Mouse (Mus musculus) ES-Bruce4 (cell line): ENCODE measurements around the gene Rpl14. TPM values are rescaled to one million over a fixed set of nuclear protein-coding genes. Genes with fewer than 3 reads are reported as not detected.
A peak's percentile ranks its signal among the peaks of the same experiment; 100 is the strongest.

Experiments used
- H3K27ac ChIP-seq: 2 replicates; pipeline ENCODE4 v1.5.1; 2012; ENCODE audit warnings: low read length, inconsistent platforms; ENCODE audit not compliant: insufficient read depth
- H3K27me3 ChIP-seq: 2 replicates; pipeline ENCODE4 v1.6.1; 2012; ENCODE audit warnings: mild to moderate bottlenecking, low read length, inconsistent platforms; ENCODE audit not compliant: control insufficient read depth, poor library complexity, insufficient read depth, severe bottlenecking
- H3K36me3 ChIP-seq: 2 replicates; pipeline ENCODE4 v1.6.1; 2012; ENCODE audit warnings: inconsistent platforms, mild to moderate bottlenecking, low read length, moderate library complexity; ENCODE audit not compliant: control insufficient read depth, poor library complexity, insufficient read depth, severe bottlenecking
- H3K4me1 ChIP-seq: one replicate; pipeline ENCODE4 v1.8.1; 2011; ENCODE audit warnings: low read length; ENCODE audit not compliant: control insufficient read depth, insufficient read depth
- H3K4me3 ChIP-seq: 2 replicates; pipeline ENCODE4 v1.5.1; 2011; ENCODE audit warnings: low read depth, mild to moderate bottlenecking, low read length
- H3K9ac ChIP-seq: 2 replicates; pipeline ENCODE4 v1.6.1; 2012; ENCODE audit warnings: low read depth, mild to moderate bottlenecking, inconsistent platforms; ENCODE audit not compliant: poor library complexity, severe bottlenecking
- H3K9me3 ChIP-seq: replicated peaks from 2 replicates; pipeline ENCODE4 v1.6.1; 2012; ENCODE audit warnings: mild to moderate bottlenecking, low read length, inconsistent platforms; ENCODE audit not compliant: control insufficient read depth, poor library complexity, insufficient read depth, severe bottlenecking
- CTCF ChIP-seq: IDR thresholded peaks from one replicate; pipeline ENCODE4 v1.8.1; 2011; ENCODE audit warnings: low read depth, low read length
- EP300 ChIP-seq: IDR thresholded peaks from 2 replicates; pipeline ENCODE4 v1.6.1; 2011; ENCODE audit warnings: low read depth, low read length; ENCODE audit not compliant: insufficient read depth
- POLR2A ChIP-seq: IDR thresholded peaks from one replicate; pipeline ENCODE4 v1.8.1; 2011; ENCODE audit warnings: low read length; ENCODE audit not compliant: insufficient read depth
- polyA plus RNA-seq: library from polyadenylated mRNA; stranded (reverse); fragments of >200 nt; gene quantifications from 2 replicates; pipeline ENCODE4 v1.2.4, GENCODE M21; 2011; ENCODE audit warnings: low read depth; ENCODE audit not compliant: missing spikeins, insufficient read depth, insufficient read length

The Rpl14 gene
- polyA plus RNA-seq, result 1,004 and 1,061 TPM in 2 replicates

DNA sequence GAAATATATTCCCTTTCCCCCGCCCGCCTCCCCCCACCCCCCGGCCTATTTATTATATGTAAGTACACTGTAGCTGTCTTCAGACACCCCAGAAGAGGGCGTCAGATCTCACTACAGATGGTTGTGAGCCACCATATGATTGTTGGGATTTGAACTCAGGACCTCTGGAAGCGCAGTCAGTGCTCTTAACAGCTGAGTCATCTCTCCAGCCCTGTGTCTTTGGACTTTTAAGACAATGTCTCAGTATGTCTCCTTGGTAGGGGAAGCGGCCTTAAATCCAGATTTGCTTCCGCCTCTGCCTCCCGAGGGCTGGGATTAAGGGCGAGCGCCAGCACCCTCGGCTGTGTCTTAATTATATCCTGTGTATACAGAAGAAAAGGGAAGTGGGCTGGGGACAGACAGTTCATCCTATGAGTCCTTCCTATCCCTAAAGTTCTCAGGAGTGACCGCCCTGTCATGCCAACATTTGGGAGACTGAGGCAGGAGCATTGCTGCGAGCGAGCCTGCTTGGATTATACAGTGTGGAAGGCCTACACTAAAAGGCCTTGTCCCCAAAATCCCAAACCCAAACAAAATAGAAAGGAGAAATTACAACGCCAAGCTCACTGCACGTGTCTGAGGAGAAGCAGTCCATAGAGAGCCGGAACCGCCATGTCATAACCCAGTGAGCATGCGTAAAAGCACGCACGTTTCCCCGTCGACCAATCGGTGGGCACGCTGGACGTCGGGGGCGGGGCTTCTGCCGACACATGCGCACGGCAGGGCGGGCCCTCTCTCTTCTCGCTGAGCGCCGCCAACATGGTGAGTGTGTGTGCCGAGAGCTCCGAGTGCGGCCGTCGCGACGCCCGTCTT lies at the start of gene Rpl14:
Rpl14 (plus strand) TSS at position 704 of the 852 bp plus-strand sequence.
- Histone ChIP-seq H3K4me1 (no peaks in the 10 kb centered on the region), H3K27ac (peak within 1 kb of the TSS; percentile 55), H3K9me3 (no peaks in the 10 kb centered on the region), H3K27me3 (no peaks in the 10 kb centered on the region), H3K9ac (peak within 1 kb of the TSS; percentile 97), H3K36me3 (peaks cover 40% of the 10 kb centered on the region), H3K4me3 (peak within 1 kb of the TSS; percentile 95)
- TF ChIP-seq POLR2A, result no peak
- TF ChIP-seq CTCF, result no peak
- TF ChIP-seq EP300, result no peak

GRCm38 (mm10) chr9:120527270-120527669 lies 44.0 kb upstream of the Rpl14 start:
- Histone ChIP-seq H3K36me3 (no peaks in the 10 kb centered on the region), H3K9ac (no peak overlapping the region), H3K27me3 (no peaks in the 10 kb centered on the region), H3K9me3 (no peaks in the 10 kb centered on the region), H3K4me1 (peaks cover 3% of the 10 kb centered on the region), H3K4me3 (no peak overlapping the region), H3K27ac (no peak overlapping the region)
- TF ChIP-seq EP300 (no peak), CTCF (no peak), POLR2A (no peak)

GRCm38 (mm10) chr9:120527919-120528318 lies 43.3 kb upstream of the Rpl14 start:
- H3K4me1 ChIP-seq, result peaks cover 3% of the 10 kb centered on the region
- no peaks in the 10 kb centered on the region for H3K27me3 ChIP-seq
- H3K9ac ChIP-seq, result no peak overlapping the region
- no peaks in the 10 kb centered on the region for H3K36me3 ChIP-seq
- H3K27ac ChIP-seq, result no peak overlapping the region
- no peak overlapping the region for H3K4me3 ChIP-seq
- TF ChIP-seq CTCF (no peak), POLR2A (no peak), EP300 (no peak)
- H3K9me3 ChIP-seq, result no peaks in the 10 kb centered on the region

- TF ChIP-seq EP300 (no peak), CTCF (no peak), POLR2A (no peak)
- no peaks in the 10 kb centered on the region for H3K36me3 ChIP-seq
- H3K27me3 ChIP-seq, result no peaks in the 10 kb centered on the region
- peaks cover 3% of the 10 kb centered on the region for H3K4me1 ChIP-seq
- no peak overlapping the region for H3K9ac ChIP-seq
- H3K27ac ChIP-seq, result no peak overlapping the region
- H3K4me3 ChIP-seq, result no peak overlapping the region
- no peaks in the 10 kb centered on the region for H3K9me3 ChIP-seq
These were observed 42.3 kb upstream of the Rpl14 start for GRCm38 (mm10) chr9:120528815-120529510.

GRCm38 (mm10) chr9:120530471-120530870 lies 40.8 kb upstream of the Rpl14 start:
- Histone ChIP-seq H3K36me3 (no peaks in the 10 kb centered on the region), H3K4me1 (peaks cover 3% of the 10 kb centered on the region), H3K9me3 (no peaks in the 10 kb centered on the region), H3K9ac (no peak overlapping the region), H3K4me3 (no peak overlapping the region), H3K27ac (no peak overlapping the region), H3K27me3 (no peaks in the 10 kb centered on the region)
- no peak for TF ChIP-seq POLR2A
- no peak for TF ChIP-seq CTCF
- no peak for TF ChIP-seq EP300

DNA sequence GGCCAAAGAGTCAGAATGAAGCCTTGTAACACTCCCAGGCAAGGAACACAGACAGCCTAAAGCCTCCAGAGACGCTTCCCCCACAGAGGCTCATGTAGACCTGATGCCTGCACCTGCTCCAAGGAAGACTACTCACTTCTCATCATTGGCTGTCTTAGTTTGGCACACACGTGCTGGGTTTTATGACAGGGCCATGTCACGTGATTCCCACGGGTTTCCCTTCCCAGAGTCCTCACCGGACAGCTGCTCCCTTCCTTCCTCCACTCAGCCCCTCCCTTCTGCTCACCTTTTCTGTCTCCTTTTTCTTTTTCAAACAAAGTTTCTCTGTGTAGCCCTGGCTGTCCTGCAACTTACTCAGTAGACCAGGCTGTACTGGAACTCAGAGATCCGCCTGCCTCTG lies 39.2 kb upstream of the Rpl14 start:
- no peak overlapping the region for H3K4me3 ChIP-seq
- no peaks in the 10 kb centered on the region for H3K36me3 ChIP-seq
- H3K27me3 ChIP-seq, result no peaks in the 10 kb centered on the region
- no peak overlapping the region for H3K9ac ChIP-seq
- H3K27ac ChIP-seq, result no peak overlapping the region
- peaks cover 3% of the 10 kb centered on the region for H3K4me1 ChIP-seq
- TF ChIP-seq EP300, result no peak
- TF ChIP-seq POLR2A, result no peak
- no peak for TF ChIP-seq CTCF
- H3K9me3 ChIP-seq, result no peaks in the 10 kb centered on the region
